Mouse (Mus musculus): ENCODE measurements around the gene Asb3.
A peak's percentile ranks its signal among the peaks of the same experiment; 100 is the strongest.

The Asb3 gene

DNA sequence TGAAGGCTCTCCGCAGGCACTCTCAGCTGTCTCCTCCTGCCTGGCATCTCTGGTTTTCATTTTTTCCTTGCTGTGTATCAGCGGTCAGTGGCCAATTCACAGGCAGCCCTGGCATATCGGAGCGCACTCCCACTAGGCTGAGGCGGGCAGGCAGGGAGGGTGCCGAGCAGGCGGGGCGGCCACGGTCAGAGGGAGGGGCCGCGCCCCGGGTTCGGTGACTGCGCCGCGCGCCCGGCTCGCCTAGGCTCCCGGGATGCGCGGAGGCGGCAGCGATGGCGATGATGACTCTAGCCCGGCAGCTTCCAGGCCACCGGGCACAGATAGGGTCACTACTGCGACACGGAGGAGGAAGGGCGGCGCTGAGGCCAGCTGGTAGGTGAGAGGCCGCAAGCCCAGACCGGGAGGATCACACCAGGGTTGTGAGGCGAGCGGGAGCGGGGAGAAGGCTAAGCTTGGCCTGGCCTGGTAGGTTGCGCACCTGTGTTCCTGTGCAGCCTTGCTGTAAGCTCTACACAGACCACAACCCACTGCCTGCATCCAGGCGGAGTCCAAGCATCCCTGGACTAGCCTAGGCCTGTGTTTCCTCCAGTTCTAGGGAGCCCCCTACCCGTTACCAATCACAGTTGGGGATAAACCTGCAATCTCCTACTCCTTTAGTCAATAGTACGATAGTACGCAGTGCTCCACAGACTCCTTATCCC is at the start of gene Asb3, which contains the start of gene Gpr75:
Asb3 (plus strand) TSS at position 246 of the 701 bp plus-strand sequence.
Gpr75 (plus strand) TSS at position 188 of the 701 bp plus-strand sequence.
- no peak for DNase-seq (ENCODE audit: extremely low spot score, low read depth, low spot score)

DNA sequence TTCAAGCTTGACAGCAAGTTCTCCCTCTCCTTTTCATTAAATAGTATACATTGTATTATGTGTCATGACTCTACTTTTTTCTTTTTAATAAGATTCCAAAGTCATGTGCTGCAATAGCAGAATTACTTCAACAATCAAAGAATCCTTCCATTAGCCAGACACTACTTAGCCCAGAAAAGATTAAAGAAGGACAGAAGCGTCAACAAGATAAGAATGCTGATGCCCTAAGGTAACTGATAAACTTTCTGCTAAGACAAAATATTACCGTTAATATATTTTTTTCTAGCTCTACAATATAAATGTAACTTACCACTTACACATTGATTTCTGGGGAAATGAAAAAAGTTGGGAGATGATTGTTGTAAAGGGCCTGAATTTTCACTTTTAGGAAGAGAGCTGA is 46.4 kb upstream of the Asb3 start:
- DNase-seq (ENCODE audit: extremely low spot score, low read depth, low spot score), result no peak

DNA sequence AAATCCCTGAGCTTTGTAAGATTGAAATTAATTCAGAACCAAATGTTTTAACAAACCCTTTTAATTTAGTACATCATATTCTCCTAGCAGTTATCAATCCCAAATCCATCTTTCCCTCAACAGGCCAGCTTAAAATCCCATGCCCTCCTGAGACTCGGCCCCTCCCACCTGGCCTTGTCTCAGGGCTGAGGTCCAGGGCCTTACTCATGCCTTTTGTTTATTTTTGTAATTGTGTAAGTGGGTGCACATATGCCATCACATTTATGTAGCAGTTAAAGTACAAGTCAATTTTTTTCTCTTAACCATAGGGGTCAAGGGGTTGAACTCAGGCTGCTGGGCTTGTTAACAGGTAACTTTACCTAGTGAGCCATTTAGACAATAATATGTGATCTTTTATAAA is 40.9 kb upstream of the Asb3 start:
- DNase-seq (ENCODE audit: extremely low spot score, low read depth, low spot score), result no peak

DNA sequence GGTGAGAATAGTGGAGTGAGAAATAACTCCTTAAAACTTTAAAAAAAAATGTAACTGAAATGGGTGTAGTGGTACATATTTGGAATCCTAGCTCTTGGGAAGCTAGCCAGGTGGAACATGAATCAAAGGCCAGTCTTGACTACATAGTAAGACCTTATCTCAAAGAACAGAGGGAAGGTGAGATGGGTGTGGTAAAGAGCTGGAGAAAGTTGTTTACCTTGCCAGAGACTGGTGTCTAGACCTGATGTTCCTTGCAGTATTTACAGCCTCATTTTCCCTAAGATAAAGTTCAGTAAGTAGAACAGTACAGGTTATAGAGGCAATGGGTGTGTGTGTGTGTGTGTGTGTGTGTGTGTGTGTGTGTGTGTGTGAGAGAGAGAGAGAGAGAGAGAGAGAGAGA is 12.8 kb upstream of the Asb3 start:
- DNase-seq (ENCODE audit: extremely low spot score, low read depth, low spot score), result no peak

DNA sequence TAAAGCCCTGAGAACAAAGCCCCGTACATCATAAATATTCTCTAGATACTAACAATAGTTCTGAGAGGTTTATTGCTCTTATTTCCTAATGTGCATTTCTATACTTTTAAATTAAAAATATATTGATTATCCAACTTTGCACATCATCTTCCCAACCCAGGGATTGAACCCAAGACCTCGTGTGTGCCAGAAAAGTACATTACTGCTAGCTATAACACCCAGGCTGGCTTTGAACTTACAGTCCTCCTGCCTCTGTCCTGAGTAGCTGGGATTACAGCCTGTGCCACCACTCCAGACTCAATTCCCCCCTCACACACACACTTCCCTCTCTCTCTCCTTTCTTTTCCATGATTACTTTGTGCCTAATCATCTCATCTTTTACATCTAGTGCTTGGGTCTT is 2.9 kb downstream of the Asb3 start:
- DNase-seq (ENCODE audit: extremely low spot score, low read depth, low spot score), result no peak

DNA sequence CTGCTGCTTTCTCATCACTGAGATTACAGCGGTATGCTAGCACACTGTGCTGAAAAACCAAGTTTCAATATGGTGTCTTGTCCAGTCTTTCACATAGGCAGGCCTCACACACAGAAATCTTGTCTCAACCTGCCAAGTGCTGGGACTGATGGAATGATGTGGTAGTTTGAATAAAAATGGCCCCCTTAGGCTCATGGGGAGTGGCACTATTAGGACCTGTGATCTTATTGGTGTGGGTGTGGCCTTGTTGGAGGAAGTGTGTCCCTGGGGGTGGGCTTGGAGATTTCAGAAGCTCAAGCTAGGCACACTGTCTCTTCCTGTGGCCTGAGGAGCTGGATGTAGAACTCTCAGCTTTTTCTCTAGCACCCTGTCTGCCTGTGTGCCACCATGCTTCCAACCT is 11.0 kb downstream of the Asb3 start:
- DNase-seq (ENCODE audit: extremely low spot score, low read depth, low spot score), result no peak

DNA sequence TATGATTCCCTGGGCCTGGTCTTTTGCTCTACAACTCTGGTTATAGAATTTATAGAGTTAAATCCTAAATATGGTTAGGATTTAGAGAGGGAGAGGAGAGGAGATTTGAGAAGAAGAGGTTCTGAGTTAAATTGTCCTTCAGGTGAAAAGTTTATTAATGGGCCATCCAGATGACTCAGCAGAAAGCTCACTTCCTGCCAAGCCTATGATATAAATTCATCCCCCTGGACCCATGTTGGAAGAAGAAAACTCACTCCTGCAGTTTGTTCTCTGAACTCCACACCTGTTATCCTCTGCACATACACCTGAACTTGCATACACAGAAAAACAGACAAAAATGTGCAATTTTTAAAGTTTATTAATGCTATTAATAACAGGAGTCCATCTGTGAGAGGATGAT is 14.1 kb downstream of the Asb3 start:
- DNase-seq (ENCODE audit: extremely low spot score, low read depth, low spot score), result no peak

DNA sequence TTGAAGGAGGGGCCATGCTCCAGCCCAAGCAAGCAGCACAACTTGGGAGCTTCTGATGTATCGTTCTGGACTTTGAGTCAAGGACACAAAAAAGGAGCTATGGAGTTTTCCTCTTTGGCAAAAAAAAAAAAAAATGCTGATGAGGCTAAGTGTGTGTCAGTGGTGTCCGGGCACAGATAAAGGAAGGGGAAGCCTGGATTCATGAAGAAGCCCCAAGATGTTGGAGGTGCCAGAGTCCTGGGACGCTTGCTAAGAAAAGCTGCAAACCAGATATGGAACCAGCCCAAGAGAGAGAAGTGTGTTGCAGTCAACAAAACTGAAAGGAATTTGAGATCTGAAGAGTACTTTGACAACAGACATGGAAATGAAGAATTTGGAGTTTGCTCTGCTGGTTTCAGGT is 27.1 kb downstream of the Asb3 start:
- no peak for DNase-seq (ENCODE audit: extremely low spot score, low read depth, low spot score)

DNA sequence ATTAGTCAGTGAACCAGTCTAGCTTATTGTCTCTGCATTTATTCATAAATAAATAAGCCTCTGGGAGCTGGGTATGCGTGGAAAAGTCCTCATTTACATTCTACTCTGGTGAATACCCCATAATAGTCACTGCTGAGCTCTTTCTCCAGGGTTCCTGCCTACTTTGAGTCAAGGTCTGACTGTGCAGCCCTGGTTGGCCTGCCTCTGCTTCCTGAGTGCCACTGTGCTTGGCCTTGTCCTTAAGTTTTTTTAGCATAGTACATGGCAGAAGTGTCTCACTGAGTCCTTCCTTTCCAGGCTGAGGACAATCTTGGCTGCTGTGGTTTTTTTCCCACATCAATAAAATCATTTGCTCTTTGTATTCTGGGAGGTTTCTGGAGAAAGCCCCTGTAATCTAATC is 35.4 kb downstream of the Asb3 start:
- no peak for DNase-seq (ENCODE audit: extremely low spot score, low read depth, low spot score)

DNA sequence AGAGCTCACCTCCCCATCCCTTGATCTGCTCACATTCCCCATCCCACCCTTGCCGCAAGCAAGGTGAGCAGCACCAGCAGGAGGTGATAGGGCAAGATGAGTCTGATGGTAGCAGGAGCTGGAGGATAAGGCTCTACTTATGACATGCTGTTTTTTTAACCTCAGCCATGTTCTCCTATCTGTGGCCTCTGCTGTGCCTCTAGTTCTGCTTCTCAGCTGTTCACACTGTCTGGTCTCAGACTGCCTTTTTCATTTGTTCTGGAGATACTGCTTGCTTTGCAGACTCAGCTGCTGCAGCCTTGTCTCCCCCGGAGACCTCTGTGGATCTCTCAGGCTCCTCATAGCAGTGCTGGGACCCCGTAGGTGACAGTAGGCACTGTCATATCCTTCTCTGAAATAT is 38.1 kb downstream of the Asb3 start:
- no peak for DNase-seq (ENCODE audit: extremely low spot score, low read depth, low spot score)

DNA sequence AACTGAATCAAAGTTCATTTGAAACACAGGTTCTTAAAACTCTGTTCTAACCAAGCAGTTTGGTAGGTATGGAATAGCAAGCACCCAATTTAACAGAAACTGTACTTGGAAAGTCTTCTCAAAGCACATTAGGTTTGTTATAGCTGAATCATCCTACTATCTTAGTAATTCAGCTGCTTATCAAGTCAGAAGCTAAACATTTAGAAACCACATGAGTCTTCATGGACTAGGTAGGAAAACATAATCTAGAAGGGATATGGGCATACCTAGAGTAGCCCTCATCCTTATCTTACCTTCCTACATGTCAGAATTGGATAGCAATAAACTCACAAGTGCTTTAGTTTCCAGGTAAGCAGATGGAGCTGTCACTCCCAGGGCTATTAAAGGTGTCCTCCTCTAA is 42.9 kb downstream of the Asb3 start:
- DNase-seq (ENCODE audit: extremely low spot score, low read depth, low spot score), result no peak

DNA sequence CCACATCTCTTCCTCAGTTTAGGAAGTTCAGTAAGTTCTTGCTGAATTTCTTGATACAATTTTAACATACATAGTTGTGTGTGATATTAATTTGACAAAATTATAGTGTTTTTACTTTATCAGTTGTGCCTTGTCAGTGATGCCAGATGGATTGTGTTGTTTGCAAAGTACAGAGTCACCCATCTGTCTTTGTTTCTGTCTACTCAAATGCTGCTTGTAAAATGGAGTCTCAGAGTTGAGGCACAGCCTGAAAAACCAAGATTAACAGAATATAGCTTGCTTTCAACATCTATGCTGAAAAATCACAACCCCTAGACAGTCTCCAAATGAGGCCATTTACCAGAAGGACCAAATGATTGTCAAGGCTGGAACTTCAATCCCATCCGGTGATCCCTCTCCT is 43.3 kb downstream of the Asb3 start:
- DNase-seq (ENCODE audit: extremely low spot score, low read depth, low spot score), result no peak

DNA sequence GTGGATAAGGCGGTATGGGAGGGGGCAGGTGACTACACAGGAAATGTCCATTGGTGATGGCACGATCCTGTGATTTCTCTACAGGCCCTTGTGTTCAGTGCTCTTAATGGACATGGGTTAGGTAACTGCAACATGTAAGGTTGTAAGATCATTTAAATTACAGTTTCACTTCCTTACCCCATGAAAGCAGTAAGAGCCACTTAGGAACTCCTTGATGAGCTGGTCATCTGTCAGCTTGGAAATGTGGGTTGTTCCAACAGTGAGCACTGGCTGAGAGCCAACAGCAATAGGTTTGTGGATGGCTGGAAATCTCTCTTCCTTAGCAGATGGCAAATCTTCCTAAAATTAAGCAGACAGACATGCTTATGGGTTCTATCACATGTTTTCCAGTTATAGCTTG is 58.3 kb downstream of the Asb3 start:
- DNase-seq (ENCODE audit: extremely low spot score, low read depth, low spot score), result no peak

DNA sequence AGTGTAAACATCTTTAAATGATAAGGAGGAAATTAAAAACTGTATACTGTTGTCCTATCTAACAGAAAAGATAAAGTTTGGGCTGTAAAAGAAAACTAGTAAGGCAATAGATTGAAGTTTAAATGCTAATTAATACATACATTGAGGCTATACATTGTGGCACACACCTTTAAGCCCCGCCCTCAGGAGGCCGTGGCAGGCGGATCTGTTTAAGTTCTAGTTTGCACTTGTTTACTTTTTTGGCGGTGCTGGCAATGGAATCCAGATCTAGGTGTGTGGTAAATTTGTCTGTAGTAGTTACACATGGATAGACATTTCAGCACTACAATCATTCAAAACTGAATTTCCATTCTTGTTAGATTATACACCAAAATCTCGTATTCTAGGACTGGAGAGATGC is 67.6 kb downstream of the Asb3 start:
- DNase-seq (ENCODE audit: extremely low spot score, low read depth, low spot score), result no peak

DNA sequence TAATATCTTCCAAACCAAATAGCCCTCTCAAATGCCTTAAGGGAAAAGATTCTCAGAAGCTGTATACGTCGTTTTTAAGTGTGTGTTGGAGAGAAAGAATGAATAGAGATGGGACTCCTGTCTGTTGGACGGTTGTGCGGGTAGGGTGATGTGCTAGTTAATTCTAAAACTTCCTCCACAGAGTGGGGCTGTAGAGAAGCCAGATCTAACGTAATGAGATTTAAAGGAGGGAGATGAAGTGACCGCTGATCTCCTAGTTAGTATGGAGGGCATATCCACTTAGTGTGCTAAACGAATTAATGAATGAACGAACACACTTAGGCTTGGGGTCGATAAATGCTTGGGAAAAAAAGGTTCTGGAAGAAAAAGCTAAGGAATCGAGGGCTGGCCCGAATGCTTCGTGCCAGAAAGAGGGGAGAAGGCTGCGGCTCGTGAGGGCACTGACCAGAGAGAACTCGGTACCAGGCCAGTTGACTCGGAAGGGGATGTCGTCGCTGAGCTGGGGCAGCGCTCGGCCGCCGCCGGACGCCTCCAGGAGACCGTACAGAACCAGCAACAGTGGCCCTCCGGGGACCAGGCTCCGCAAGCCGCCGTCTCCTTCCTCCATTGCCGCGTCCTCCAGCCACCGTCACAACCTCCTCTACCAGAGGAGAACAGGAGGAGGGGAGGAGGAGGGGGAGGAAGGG is 68.4 kb downstream of the Asb3 start:
- no peak for DNase-seq (ENCODE audit: extremely low spot score, low read depth, low spot score)

DNA sequence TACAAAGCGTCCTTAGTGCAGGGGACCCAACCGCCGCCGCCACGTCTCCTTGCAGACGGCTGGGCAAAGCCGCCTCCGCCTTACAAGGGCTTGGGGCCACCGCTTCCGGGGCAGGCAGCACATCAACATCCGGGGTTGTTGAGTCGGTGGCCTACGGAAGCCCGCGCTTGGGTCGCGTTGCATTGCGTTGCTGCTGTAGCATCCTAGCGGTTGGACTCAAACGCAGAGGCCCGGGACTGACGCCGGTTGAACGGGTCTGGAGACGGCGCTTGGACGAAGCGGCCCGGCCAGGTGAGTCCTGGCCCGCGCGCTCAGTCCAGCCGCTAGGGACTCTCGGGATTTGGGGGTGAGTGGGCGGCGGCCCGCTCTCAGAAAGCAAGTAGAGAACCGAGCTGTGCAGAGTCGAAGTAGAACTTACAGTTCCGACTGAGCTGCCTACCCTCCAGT is 69.1 kb downstream of the Asb3 start, which contains the start of gene Erlec1:
Erlec1 (minus strand) TSS at position 57 of the 447 bp plus-strand sequence.
- DNase-seq (ENCODE audit: extremely low spot score, low read depth, low spot score), result peak; percentile 35

DNA sequence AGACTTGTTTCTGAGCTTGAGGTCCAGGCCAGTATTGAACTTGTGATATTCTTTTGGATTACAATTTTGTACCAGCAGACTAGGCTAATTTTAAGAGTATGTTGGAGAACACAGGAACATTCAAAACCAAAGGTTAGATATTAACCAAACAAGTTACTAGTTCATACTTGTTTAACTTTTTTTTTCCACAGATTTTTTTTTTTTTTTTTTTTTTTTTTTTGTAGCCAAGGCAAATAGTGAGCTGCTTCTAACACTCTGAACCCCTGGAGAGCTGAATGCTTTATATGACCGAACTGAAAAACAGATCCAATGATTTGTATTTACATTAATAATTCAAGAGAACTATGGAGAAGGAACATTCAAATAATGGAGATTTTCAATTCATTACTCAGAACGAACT is 100.0 kb downstream of the Asb3 start:
- no peak for DNase-seq (ENCODE audit: extremely low spot score, low read depth, low spot score)

DNA sequence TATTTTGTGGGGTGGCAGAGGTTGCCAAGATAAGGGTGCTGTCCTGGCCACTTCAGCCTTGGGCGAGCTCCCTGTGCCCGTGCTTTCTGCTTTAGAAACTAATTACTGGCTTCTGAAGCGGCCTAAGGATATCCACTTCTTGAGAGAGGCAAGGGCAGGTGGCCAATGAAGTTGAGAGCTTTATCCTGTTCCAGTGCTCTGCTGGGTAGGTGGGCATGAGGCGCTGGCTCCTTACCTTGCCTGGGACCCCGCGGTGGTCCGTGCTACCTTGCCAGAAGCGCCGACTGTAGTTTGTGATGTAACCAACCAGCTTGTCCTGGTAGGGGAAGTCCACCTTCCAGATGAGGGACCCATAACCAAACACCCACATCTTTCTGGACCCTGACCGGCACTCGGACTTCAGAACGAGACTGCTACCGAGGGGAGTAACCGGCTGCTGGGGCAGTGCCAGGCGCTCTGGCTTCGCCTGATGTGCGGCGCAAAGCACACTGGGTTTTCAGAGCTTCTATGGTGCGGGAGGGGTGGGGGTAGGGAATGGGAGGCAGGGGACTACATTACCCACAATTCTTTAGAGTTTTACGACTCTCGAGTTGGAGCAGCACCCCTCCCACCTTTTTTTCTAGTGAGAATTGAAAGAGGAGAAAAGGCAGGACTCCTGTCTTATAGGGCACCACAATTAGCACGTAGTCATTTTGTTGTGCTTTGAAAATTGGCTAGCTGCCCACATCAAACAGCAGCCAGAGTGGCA is 100.8 kb downstream of the Asb3 start, which contains the start of gene Chac2:
Chac2 (minus strand) TSS at position 474 of the 748 bp plus-strand sequence.
- peak; percentile 60 for DNase-seq (ENCODE audit: extremely low spot score, low read depth, low spot score)

DNA sequence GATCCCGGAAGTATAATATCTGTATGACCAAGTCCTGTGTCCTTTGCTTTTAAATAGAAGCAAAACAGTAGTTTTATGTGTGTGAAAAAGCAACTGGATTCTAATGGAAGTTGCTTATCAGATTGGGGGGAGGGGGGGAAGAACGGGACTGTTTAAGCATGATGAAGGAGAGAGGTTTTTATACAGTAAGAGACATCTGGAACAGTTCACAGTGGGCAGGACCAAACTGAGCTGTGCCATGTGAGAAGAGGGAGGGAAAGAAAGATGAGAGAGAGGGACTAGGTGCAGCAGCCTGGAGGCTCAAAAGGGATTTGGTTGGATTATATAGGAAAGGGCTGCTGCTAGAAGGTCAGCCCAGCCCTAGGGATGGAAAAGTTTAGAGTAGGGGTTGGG is 101.4 kb downstream of the Asb3 start:
- no peak for DNase-seq (ENCODE audit: extremely low spot score, low read depth, low spot score)

DNA sequence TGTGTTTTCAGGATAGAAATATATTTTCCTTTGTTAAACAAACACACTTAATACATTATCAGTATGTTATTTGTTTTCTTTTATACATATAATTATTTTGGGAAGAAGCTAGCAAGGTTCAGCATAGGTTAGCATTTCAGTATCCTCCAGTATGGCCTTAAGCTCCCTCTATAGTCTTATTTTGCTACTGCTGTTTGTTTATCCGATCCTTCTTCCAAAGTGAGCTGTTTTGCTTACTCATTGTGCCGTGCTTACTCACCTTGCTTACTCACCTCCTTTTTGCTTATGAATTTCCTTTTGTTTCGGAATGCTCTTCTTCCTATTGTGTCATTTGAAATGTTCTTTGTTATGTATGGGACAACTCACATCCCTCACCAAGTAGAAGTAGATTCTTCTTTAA is 111.5 kb downstream of the Asb3 start:
- DNase-seq (ENCODE audit: extremely low spot score, low read depth, low spot score), result no peak

DNA sequence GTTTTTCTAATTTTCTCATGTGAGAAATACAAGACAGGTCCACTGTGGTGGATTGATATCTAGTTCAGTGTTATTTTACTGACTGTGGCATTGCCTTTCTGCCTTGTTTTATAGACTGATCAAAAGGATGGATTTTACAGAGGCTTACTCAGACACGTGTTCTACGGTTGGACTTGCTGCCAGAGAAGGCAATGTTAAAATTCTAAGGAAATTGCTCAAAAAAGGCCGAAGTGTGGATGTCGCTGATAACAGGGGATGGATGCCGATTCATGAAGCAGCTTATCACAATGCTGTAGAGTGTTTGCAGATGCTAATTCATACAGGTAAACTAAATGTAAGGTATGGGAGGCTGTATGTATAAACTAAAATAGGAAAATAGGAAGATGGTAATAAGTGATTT is 113.0 kb downstream of the Asb3 start:
- no peak for DNase-seq (ENCODE audit: extremely low spot score, low read depth, low spot score)

DNA sequence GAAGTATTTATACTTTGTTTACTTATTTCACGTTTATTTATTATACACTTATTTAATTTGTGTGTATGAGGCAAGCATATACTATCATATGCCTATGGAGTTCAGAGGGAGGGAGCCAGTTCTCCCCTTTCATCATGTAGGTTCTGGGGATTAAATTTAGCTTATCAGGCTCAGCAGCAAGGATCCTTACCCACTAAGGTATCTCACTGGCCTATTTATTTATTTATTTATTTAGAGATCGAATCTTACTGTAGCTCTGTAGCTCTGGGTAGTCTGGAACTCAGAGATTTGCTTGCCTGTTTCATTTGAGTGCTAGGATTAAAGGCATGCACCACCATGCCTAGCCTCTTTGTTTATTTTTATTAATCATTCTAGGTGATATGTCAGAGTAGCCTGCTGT is 113.5 kb downstream of the Asb3 start:
- DNase-seq (ENCODE audit: extremely low spot score, low read depth, low spot score), result no peak
